ENCODE assay signal across 9 mouse cellular contexts in the genomic region with DNA sequence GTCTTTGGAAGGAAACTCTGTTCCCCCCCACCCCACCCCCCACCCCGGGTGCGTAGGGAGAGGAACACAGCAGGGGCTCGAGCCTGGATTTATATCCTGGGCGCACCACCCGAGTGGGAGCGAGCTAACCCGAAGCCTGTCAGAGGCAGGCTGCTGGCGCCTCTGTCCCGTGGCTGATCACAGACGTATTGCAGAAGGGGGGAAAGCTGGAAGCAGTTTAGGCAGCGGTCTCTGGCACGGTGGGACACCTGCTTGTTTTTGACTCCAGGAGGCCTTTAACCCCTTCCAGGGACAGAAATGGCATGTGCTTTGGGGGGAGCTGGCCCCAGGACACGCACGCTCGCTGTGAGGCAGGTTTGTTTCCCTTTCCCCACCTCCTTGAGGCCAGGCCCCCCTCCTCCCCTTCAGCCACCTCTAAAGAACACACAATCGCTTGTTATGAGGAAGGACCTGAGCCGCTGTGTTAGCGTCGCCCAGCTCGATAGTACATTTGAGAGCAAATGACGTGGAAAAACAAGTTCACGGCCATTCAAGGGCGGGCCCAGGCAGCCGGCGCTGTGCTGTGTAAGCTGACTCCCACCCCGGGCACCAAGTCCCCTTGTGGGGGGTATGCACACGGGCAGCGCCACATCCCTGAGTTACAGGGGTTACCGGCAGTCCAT. TPM values are rescaled to one million over a fixed set of nuclear protein-coding genes. Genes with fewer than 3 reads are reported as not detected.
A peak's percentile ranks its signal among the peaks of the same experiment; 100 is the strongest.
DNase-seq lines count a peak whose midpoint lies in the region; ATAC-seq lines count a peak whose summit lies in the region.
"Had no signal": no experiment of that assay in that cellular context is flagged by ENCODE, and none has a peak within 500 bp of the region (broad histone marks: within the 10 kb centered on the region; RNA-seq: fewer than 3 reads in every experiment).

No protein-coding gene starts in this region.

- intact Hi-C loops in left cerebral cortex, postnatal 25 days (cut with DNase I), result no loop called here

- peaks cover 49% of the 10 kb centered on the region for H3K4me1 ChIP-seq in hindbrain, embryonic 13.5 days (replicated peaks)
- peaks cover 18% of the 10 kb centered on the region for H3K4me1 ChIP-seq in liver, embryonic 15.5 days (replicated peaks)

- H3K27me3 ChIP-seq in hindbrain, embryonic 13.5 days, result peaks cover 9% of the 10 kb centered on the region; the same call in 1 of the 2 replicates
- peaks cover 58% of the 10 kb centered on the region for H3K27me3 ChIP-seq in liver, embryonic 15.5 days

- H3K36me3 ChIP-seq in hindbrain, embryonic 13.5 days, result no peaks in the 10 kb centered on the region
- no peaks in the 10 kb centered on the region for H3K36me3 ChIP-seq in liver, embryonic 15.5 days (replicated peaks)

- peak; percentile 41 for DNase-seq in ovary, postnatal 36 days (ENCODE audit: low spot score)
- no peak for DNase-seq in ovary, adult 18-20 months (ENCODE audit: low spot score)
- peak; percentile 54 for DNase-seq in retina, embryonic 14.5 days (ENCODE audit: low spot score)
- no peak for DNase-seq in layer of hippocampus, postnatal 36 days
- no peak for DNase-seq in left cerebral cortex, postnatal 25 days (ENCODE audit: low spot score in 2 of 2)

- no peaks in the 10 kb centered on the region for H3K9me3 ChIP-seq in hindbrain, embryonic 13.5 days
- H3K9me3 ChIP-seq in liver, embryonic 15.5 days (replicated peaks), result no peaks in the 10 kb centered on the region

- 4% methylated on average over 29 of the region's 29 CpGs for WGBS in hindbrain, embryonic 13.5 days
- WGBS in liver, embryonic 15.5 days (ENCODE audit: insufficient replicate concordance), result 15% methylated on average over 29 of the region's 29 CpGs

- peak overlapping the region; percentile 13 for H3K4me3 ChIP-seq in hindbrain, embryonic 13.5 days
- H3K4me3 ChIP-seq in liver, embryonic 15.5 days (replicated peaks), result peak overlapping the region; percentile 32
- H3K4me3 ChIP-seq: myocyte had no signal

- peak overlapping the region; percentile 55 for H3K9ac ChIP-seq in hindbrain, embryonic 13.5 days
- H3K9ac ChIP-seq in liver, embryonic 15.5 days, result no peak overlapping the region

- peak overlapping the region; percentile 49 for H3K4me2 ChIP-seq in hindbrain, embryonic 13.5 days
- peak overlapping the region; percentile 60 for H3K4me2 ChIP-seq in liver, embryonic 15.5 days

- 0 out of 2 replicates have a peak, but pooled peaks have one; percentile 30 for ATAC-seq in erythroblast, adult 5-6 weeks (replicated peaks; ENCODE audit: low FRiP score, poor library complexity, severe bottlenecking)
- ATAC-seq in hindbrain, embryonic 13.5 days (ENCODE audit: low FRiP score), result peak; percentile 36; the same call in 1 of the 2 replicates
- ATAC-seq in liver, embryonic 15.5 days (ENCODE audit: insufficient read depth), result 0 out of 2 replicates have a peak, but pooled peaks have one; percentile 32

- H3K27ac ChIP-seq in hindbrain, embryonic 13.5 days, result peak overlapping the region; percentile 73
- H3K27ac ChIP-seq in liver, embryonic 15.5 days (replicated peaks), result no peak overlapping the region

RNA-seq across cellular contexts. Expression of a gene that starts 2.9 kb away (rescaled TPM):
- total RNA-seq in erythroblast, adult 5-6 weeks (2015; ENCODE audit: low replicate concordance), result not detected in 2 replicates
- not detected in 2 replicates for total RNA-seq in erythroblast, adult 5-6 weeks (2017; ENCODE audit: low replicate concordance)
- polyA plus RNA-seq in hindbrain, embryonic 13.5 days (2015; fragmentation: Nextera tagmentation; extraction: Ambion mirVana), result 5.9 and 8.6 TPM in 2 replicates
- 0.15 TPM in 2 replicates for polyA plus RNA-seq in liver, embryonic 15.5 days (2015; fragmentation: Nextera tagmentation; extraction: Ambion mirVana)
- total RNA-seq in layer of hippocampus, postnatal 36 days (2021), result under 1 TPM; 0.25 to 0.61 TPM
- total RNA-seq in left cerebral cortex, postnatal 25 days (2021), result 1 to 10 TPM; 1.6 to 2.3 TPM

RNA-seq across cellular contexts. Expression of a gene that starts 31.6 kb away (rescaled TPM):
- total RNA-seq in erythroblast, adult 5-6 weeks (2015; ENCODE audit: low replicate concordance), result 3.5 and 6.1 TPM in 2 replicates
- total RNA-seq in erythroblast, adult 5-6 weeks (2017; ENCODE audit: low replicate concordance), result 5.3 and 7.5 TPM in 2 replicates
- polyA plus RNA-seq in hindbrain, embryonic 13.5 days (2015; fragmentation: Nextera tagmentation; extraction: Ambion mirVana), result 32.3 and 36.0 TPM in 2 replicates
- 12.8 and 13.0 TPM in 2 replicates for polyA plus RNA-seq in liver, embryonic 15.5 days (2015; fragmentation: Nextera tagmentation; extraction: Ambion mirVana)
- 10 to 100 TPM; 37.5 to 37.7 TPM for total RNA-seq in layer of hippocampus, postnatal 36 days (2021)
- total RNA-seq in left cerebral cortex, postnatal 25 days (2021), result 10 to 100 TPM; 38.2 to 43.9 TPM

RNA-seq across cellular contexts. Expression of a gene that starts 38.8 kb away (rescaled TPM):
- not detected in 2 replicates for total RNA-seq in erythroblast, adult 5-6 weeks (2015; ENCODE audit: low replicate concordance)
- not detected in 2 replicates for total RNA-seq in erythroblast, adult 5-6 weeks (2017; ENCODE audit: low replicate concordance)
- 0.43 and 0.70 TPM in 2 replicates for polyA plus RNA-seq in hindbrain, embryonic 13.5 days (2015; fragmentation: Nextera tagmentation; extraction: Ambion mirVana)
- 0.15 TPM in 1 of 2 replicates, not detected in the other for polyA plus RNA-seq in liver, embryonic 15.5 days (2015; fragmentation: Nextera tagmentation; extraction: Ambion mirVana)
- total RNA-seq in layer of hippocampus, postnatal 36 days (2021), result not detected
- total RNA-seq in left cerebral cortex, postnatal 25 days (2021), result not detected
- polyA plus RNA-seq: myocyte had no signal

Comparison
In these comparisons a context has a peak if more than half of its experiments do, and no peak if none do; other contexts are left out.
1. DNase-seq: peak in ovary, postnatal 36 days (single experiment) and retina, embryonic 14.5 days (single experiment); none in ovary, adult 18-20 months (single experiment), layer of hippocampus, postnatal 36 days (0 of 2) and left cerebral cortex, postnatal 25 days (0 of 2).
2. RNA of a gene that starts 31.6 kb away (total RNA-seq): 38.2 to 43.9 TPM in left cerebral cortex, postnatal 25 days and 37.5 to 37.7 TPM in layer of hippocampus, postnatal 36 days; 3.5 to 7.5 TPM in erythroblast, adult 5-6 weeks; every median in the first group is over 4 times any median in the second.
3. Peak in every context shown above with its lines, with median percentiles within 50 percentile points of each other: ATAC-seq.